Mouse (Mus musculus) limb, embryonic 14.5 days (tissue): ENCODE measurements at regions not wholly inside any gene's neighbourhood (a gene's known extent, or its start where the extent isn't known, plus 50 kb on each side); places are given as distances from the start of the nearest gene placed in this dataset.

ENCODE experiments used
- ATAC-seq: fragments of 200-750 bp; cut with Nextera tagmentation; 2 replicates; pipeline ENCODE4 v1.8.0; 2017; ENCODE audit warnings: low read depth, moderate number of reproducible peaks, moderate TSS enrichment; ENCODE audit not compliant: low FRiP score
- DNase-seq: peaks from one replicate; pipeline ENCODE4 v3.0.0-alpha.2; 2015; ENCODE audit warnings: low spot score
- H3K27ac ChIP-seq: fragments of 300-500 bp; sonication (generic); replicated peaks from 2 replicates; pipeline ENCODE4 v1.5.1; 2014; ENCODE audit warnings: low read depth, mild to moderate bottlenecking, low read length, moderate library complexity, mixed read lengths
- H3K27me3 ChIP-seq: fragments of 300-500 bp; sonication (generic); 2 replicates; pipeline ENCODE4 v1.6.1; 2014; ENCODE audit warnings: low read length, mixed read lengths; ENCODE audit not compliant: control insufficient read depth, insufficient read depth
- H3K36me3 ChIP-seq: fragments of 300-500 bp; sonication (generic); 2 replicates; pipeline ENCODE4 v1.6.1; 2014; ENCODE audit warnings: mild to moderate bottlenecking, low read length, moderate library complexity, mixed read lengths; ENCODE audit not compliant: control insufficient read depth, insufficient read depth
- H3K4me1 ChIP-seq: fragments of 300-500 bp; sonication (generic); 2 replicates; pipeline ENCODE4 v1.6.1; 2014; ENCODE audit warnings: antibody characterized with exemption, low read length, mixed read lengths; ENCODE audit not compliant: control insufficient read depth, insufficient read depth
- H3K4me2 ChIP-seq: fragments of 300-500 bp; sonication (generic); replicated peaks from 2 replicates; pipeline ENCODE4 v1.6.1; 2014; ENCODE audit warnings: low read depth, mild to moderate bottlenecking, low read length, moderate library complexity; ENCODE audit not compliant: severe bottlenecking
- H3K4me3 ChIP-seq: fragments of 300-500 bp; sonication (generic); replicated peaks from 2 replicates; pipeline ENCODE4 v1.5.1; 2014; ENCODE audit warnings: low read length
- H3K9ac ChIP-seq: fragments of 300-500 bp; sonication (generic); 2 replicates; pipeline ENCODE4 v1.6.1; 2014; ENCODE audit warnings: mild to moderate bottlenecking, low read depth, low read length, moderate library complexity; ENCODE audit not compliant: severe bottlenecking
- H3K9me3 ChIP-seq: fragments of 300-500 bp; sonication (generic); 2 replicates; pipeline ENCODE4 v1.6.1; 2016; ENCODE audit warnings: low read length; ENCODE audit not compliant: control insufficient read depth
- POLR2A ChIP-seq: fragments of 200-500 bp; IDR thresholded peaks from 2 replicates; pipeline ENCODE4 v1.8.0; 2012; ENCODE audit warnings: inconsistent platforms, mild to moderate bottlenecking, moderate library complexity, borderline replicate concordance; ENCODE audit not compliant: insufficient read depth, insufficient read length; ENCODE audit errors: extremely low read depth
- WGBS: fragments of 180-500 bp; shearing (Covaris S2); extraction: QIAGEN DNeasy Blood & Tissue Kit; methylation state at CpG from one replicate; pipeline ENCODE4 v1.1.7; 2014; 5-methylcytosine and 5-hydroxymethylcytosine counted together

DNA sequence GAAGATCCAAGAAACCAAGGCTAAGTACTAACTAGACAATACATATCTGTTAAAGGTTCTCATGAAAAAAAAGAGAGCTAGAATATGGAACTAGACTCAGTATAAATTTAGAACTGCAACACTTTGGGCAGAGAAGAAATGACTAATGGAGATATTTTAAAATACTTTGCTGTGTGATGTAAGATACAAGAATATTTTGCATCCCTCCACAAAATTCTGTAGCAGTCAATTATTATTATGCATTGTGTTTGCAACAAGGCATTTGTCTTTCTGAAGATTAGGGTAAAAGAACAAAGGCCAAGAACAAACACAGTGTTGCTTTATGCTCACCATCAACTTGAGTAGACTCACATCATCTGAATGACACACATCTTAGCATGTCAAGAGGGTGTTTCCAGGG is 203.7 kb upstream of the Tyrp1 start:
- H3K4me2 ChIP-seq, result no peak overlapping the region

DNA sequence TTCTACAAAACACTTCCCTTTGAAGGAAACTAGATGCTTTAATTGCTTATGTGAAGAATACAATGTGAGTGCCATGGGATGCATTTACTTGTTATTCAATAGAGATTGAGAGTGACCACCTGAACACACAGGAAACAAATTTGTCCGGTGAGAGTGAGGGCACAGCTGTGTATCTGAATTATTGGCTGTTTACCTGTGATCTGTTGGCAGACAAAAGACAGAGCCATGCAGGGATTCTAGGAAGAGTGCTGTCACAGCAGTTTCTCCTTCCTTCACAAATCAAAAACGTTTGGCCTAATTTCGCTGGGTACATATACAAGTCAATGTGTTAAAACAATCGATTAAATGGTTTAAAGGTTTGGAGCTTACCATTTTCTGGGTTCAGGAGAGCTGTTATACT is 202.9 kb upstream of the Tyrp1 start:
- Histone ChIP-seq H3K36me3 (no peaks in the 10 kb centered on the region), H3K9me3 (no peaks in the 10 kb centered on the region), H3K4me1 (no peaks in the 10 kb centered on the region), H3K27me3 (no peaks in the 10 kb centered on the region), H3K9ac (no peak overlapping the region), H3K4me2 (no peak overlapping the region), H3K27ac (no peak overlapping the region), H3K4me3 (no peak overlapping the region)
- DNase-seq (no peak), ATAC-seq (no peak)
- 59% methylated on average over 4 of the region's 4 CpGs for WGBS
- TF ChIP-seq POLR2A, result no peak

More for the DNA sequence above, 203.7 kb upstream of the Tyrp1 start:
- Histone ChIP-seq H3K27ac (no peak overlapping the region), H3K9ac (no peak overlapping the region), H3K36me3 (no peaks in the 10 kb centered on the region), H3K27me3 (no peaks in the 10 kb centered on the region), H3K4me3 (no peak overlapping the region), H3K4me1 (no peaks in the 10 kb centered on the region), H3K9me3 (no peaks in the 10 kb centered on the region)
- no peak for DNase-seq
- no peak for ATAC-seq
- no peak for TF ChIP-seq POLR2A

DNA sequence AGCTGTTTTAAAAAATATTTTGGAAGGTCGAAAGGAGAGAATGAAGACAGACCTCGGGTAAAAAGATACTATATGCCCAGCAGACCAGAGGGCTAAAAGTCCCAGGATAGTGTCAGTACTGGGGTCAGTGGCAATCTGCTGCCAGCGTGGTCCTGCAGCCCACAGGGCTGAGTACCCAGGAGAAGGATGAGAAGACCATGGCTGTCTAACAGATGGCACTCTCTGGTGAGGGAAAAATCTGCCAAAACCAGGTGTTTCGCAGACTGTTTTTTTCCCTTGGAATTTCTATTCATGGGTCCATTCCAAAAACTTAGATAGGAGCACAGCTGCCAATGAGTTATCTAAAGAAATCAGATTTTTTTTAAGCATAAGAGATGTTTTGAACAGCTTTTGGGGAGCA is 202.5 kb upstream of the Tyrp1 start:
- no peak overlapping the region for H3K27ac ChIP-seq
- TF ChIP-seq POLR2A, result no peak
- DNase-seq, result no peak
- H3K4me3 ChIP-seq, result no peak overlapping the region
- WGBS, result 71% methylated on average over 4 of the region's 4 CpGs
- H3K9me3 ChIP-seq, result no peaks in the 10 kb centered on the region
- no peaks in the 10 kb centered on the region for H3K27me3 ChIP-seq
- no peak for ATAC-seq
- H3K4me1 ChIP-seq, result no peaks in the 10 kb centered on the region
- no peak overlapping the region for H3K4me2 ChIP-seq
- H3K36me3 ChIP-seq, result no peaks in the 10 kb centered on the region
- H3K9ac ChIP-seq, result no peak overlapping the region

DNA sequence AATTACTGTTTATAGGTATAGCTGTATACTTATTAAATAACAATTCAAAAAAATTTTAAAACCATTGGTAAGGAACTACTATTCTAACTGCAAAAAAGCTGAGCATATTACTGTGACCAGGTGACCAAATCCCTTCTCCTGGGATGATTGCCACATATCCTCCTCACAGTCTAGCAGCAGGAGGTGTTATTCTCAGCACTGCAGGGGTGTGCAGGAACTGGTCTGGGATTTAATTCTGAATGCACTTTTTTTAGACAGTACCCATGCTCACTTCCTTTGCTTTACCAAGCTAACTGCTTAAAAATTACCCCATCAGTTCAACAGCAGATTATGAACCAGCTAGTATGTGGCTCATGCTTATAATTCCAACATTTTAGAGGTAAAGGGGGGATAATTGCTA is 195.5 kb upstream of the Tyrp1 start:
- Histone ChIP-seq H3K4me2 (no peak overlapping the region), H3K4me1 (no peaks in the 10 kb centered on the region), H3K4me3 (no peak overlapping the region), H3K9ac (no peak overlapping the region), H3K27me3 (no peaks in the 10 kb centered on the region), H3K36me3 (no peaks in the 10 kb centered on the region), H3K9me3 (no peaks in the 10 kb centered on the region), H3K27ac (no peak overlapping the region)
- no peak for DNase-seq
- ATAC-seq, result no peak
- no peak for TF ChIP-seq POLR2A
